Mouse (Mus musculus) hindbrain, embryonic 16.5 days (tissue): Measurements from ENCODE around the gene 5330417C22Rik. TPM values are rescaled to one million over a fixed set of nuclear protein-coding genes. Genes with fewer than 3 reads are reported as not detected.
A peak's percentile ranks its signal among the peaks of the same experiment; 100 is the strongest.
"Not testable (repeated sequence)": the region's sequence is repeated elsewhere in the genome, so short reads cannot be mapped to it uniquely, and the experiment has no call there.

Experiments used
- ATAC-seq: fragments of 200-750 bp; cut with Nextera tagmentation; 2 replicates; pipeline ENCODE4 v1.8.0; 2017; ENCODE audit warnings: moderate TSS enrichment, moderate library complexity
- H3K27ac ChIP-seq: fragments of 300-500 bp; sonication (generic); 2 replicates; pipeline ENCODE4 v1.5.1; 2014; ENCODE audit warnings: low read depth, mild to moderate bottlenecking, control low read depth, low read length, moderate library complexity
- H3K27me3 ChIP-seq: fragments of 300-500 bp; sonication (generic); replicated peaks from 2 replicates; pipeline ENCODE4 v1.6.1; 2014; ENCODE audit warnings: low read length; ENCODE audit not compliant: control insufficient read depth, insufficient read depth
- H3K36me3 ChIP-seq: fragments of 300-500 bp; sonication (generic); 2 replicates; pipeline ENCODE4 v1.6.1; 2014; ENCODE audit warnings: mild to moderate bottlenecking, low read length, moderate library complexity, mixed read lengths; ENCODE audit not compliant: control insufficient read depth, insufficient read depth
- H3K4me1 ChIP-seq: fragments of 300-500 bp; sonication (generic); 2 replicates; pipeline ENCODE4 v1.6.1; 2014; ENCODE audit warnings: low read depth, low read length; ENCODE audit not compliant: control insufficient read depth, insufficient read depth
- H3K4me2 ChIP-seq: fragments of 300-500 bp; sonication (generic); 2 replicates; pipeline ENCODE4 v1.6.1; 2014; ENCODE audit warnings: mild to moderate bottlenecking, low read length, control low read depth, moderate library complexity
- H3K4me3 ChIP-seq: fragments of 300-500 bp; sonication (generic); 2 replicates; pipeline ENCODE4 v1.5.1; 2014; ENCODE audit warnings: mild to moderate bottlenecking, low read length, control low read depth, moderate library complexity
- H3K9ac ChIP-seq: fragments of 300-500 bp; sonication (generic); 2 replicates; pipeline ENCODE4 v1.6.1; 2014; ENCODE audit warnings: low read depth, mild to moderate bottlenecking, control low read depth, low read length, moderate library complexity
- H3K9me3 ChIP-seq: fragments of 300-500 bp; sonication (generic); 2 replicates; pipeline ENCODE4 v1.6.1; 2014; ENCODE audit warnings: mild to moderate bottlenecking, low read length, moderate library complexity; ENCODE audit not compliant: control insufficient read depth
- WGBS: fragments of 180-500 bp; shearing (Covaris S2); extraction: QIAGEN DNeasy Blood & Tissue Kit; methylation state at CpG from one replicate; pipeline ENCODE4 v1.1.7; 2014; 5-methylcytosine and 5-hydroxymethylcytosine counted together
- polyA plus RNA-seq: library from polyadenylated mRNA; unstranded; fragments of >200 nt; fragmentation: Nextera tagmentation; extraction: Ambion mirVana; gene quantifications from 2 replicates; pipeline ENCODE4 v1.2.1, GENCODE M21; 2015

The 5330417C22Rik gene
- polyA plus RNA-seq, result 16.0 and 18.5 TPM in 2 replicates

- Histone ChIP-seq H3K9me3 (no peaks in the 10 kb centered on the region), H3K36me3 (no peaks in the 10 kb centered on the region), H3K27ac (peak within 1 kb of the TSS; percentile 77), H3K4me1 (peaks cover 8% of the 10 kb centered on the region; the same call in 1 of the 2 replicates), H3K9ac (peak within 1 kb of the TSS; percentile 67), H3K4me2 (peak within 1 kb of the TSS; percentile 67), H3K4me3 (peak within 1 kb of the TSS; percentile 45), H3K27me3 (peaks cover 2% of the 10 kb centered on the region; the same call in 1 of the 2 replicates)
- under 1% methylated on average over 34 of the region's 35 CpGs for WGBS
- peak; percentile 98 for ATAC-seq
Observed at GRCm38 (mm10) chr3:108536517-108537260, at the start of gene 5330417C22Rik. Gene 5330417C22Rik (minus strand): TSS chr3:108536536.

GRCm38 (mm10) chr3:108584580-108584979 lies 48.2 kb upstream of the 5330417C22Rik start:
- no peaks in the 10 kb centered on the region for H3K36me3 ChIP-seq
- ATAC-seq, result no peak
- no peak overlapping the region for H3K27ac ChIP-seq
- H3K4me1 ChIP-seq, result no peaks in the 10 kb centered on the region
- H3K9ac ChIP-seq, result no peak overlapping the region
- 76% methylated on average over 4 of the region's 4 CpGs for WGBS
- no peak overlapping the region for H3K4me2 ChIP-seq
- no peak overlapping the region for H3K4me3 ChIP-seq
- no peaks in the 10 kb centered on the region for H3K27me3 ChIP-seq
- H3K9me3 ChIP-seq, result no peaks in the 10 kb centered on the region

GRCm38 (mm10) chr3:108574018-108574417 lies 37.7 kb upstream of the 5330417C22Rik start:
- Histone ChIP-seq H3K4me2 (no peak overlapping the region), H3K4me1 (peaks cover 13% of the 10 kb centered on the region), H3K36me3 (0 out of 2 replicates have a peak, but pooled peaks cover 2% of the 10 kb centered on the region), H3K9me3 (no peaks in the 10 kb centered on the region), H3K9ac (no peak overlapping the region), H3K27me3 (no peaks in the 10 kb centered on the region), H3K4me3 (no peak overlapping the region), H3K27ac (no peak overlapping the region)
- no peak for ATAC-seq
- 92% methylated on average over 5 of the region's 5 CpGs for WGBS

DNA sequence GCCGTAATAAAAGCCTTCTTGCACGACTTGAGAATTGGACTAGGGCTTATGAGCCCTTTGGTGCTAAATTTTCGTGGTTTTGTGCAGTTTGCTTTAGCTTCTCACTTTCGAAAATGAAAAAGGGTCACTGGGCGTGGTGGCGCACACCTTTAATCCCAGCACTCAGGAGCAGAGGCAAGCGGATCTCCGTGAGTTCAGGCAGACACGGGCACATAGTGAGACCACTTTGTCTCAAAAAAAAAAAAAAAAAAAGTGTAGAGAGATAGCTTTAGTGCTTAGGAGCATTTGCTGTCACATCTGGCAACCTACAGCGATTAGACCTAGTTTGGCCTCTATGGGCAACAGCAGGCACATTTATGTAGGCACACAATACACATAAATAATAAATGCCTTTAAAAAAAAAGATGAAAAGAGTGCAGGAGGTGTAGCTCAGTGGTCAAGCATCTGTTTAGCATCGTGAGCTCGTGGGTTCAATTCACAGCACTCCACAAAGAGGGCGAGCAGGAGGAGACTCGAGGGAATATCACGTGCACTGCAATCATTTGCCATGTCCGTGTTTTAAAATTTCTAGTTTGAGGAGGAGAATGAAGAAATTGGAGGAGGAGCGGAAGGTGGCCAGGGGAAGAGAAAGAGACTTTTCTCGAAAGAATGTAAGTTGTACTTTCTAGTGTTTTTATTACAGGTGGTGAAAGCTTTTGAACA lies 36.1 kb upstream of the 5330417C22Rik start:
- peak overlapping the region; percentile 89 for H3K4me2 ChIP-seq
- no peak overlapping the region for H3K27ac ChIP-seq
- H3K9ac ChIP-seq, result peak overlapping the region; percentile 80
- peaks cover 13% of the 10 kb centered on the region for H3K4me1 ChIP-seq
- no peaks in the 10 kb centered on the region for H3K9me3 ChIP-seq
- ATAC-seq, result no peak
- no peaks in the 10 kb centered on the region for H3K36me3 ChIP-seq
- no peaks in the 10 kb centered on the region for H3K27me3 ChIP-seq
- WGBS, result 43% methylated on average over 18 of the region's 18 CpGs
- H3K4me3 ChIP-seq, result peak overlapping the region; percentile 74

GRCm38 (mm10) chr3:108571443-108572294 lies 35.3 kb upstream of the 5330417C22Rik start, which contains the start of gene Taf13:
Gene Taf13 (plus strand): TSS chr3:108571698.
- Histone ChIP-seq H3K36me3 (no peaks in the 10 kb centered on the region), H3K27ac (peak within 1 kb of the TSS; percentile 85), H3K9ac (peak within 1 kb of the TSS; percentile 80), H3K9me3 (no peaks in the 10 kb centered on the region), H3K4me2 (peak within 1 kb of the TSS; percentile 89), H3K27me3 (no peaks in the 10 kb centered on the region), H3K4me3 (peak within 1 kb of the TSS; percentile 74), H3K4me1 (peaks cover 13% of the 10 kb centered on the region)
- peak; percentile 98 for ATAC-seq
- 2% methylated on average over 42 of the region's 42 CpGs for WGBS

DNA sequence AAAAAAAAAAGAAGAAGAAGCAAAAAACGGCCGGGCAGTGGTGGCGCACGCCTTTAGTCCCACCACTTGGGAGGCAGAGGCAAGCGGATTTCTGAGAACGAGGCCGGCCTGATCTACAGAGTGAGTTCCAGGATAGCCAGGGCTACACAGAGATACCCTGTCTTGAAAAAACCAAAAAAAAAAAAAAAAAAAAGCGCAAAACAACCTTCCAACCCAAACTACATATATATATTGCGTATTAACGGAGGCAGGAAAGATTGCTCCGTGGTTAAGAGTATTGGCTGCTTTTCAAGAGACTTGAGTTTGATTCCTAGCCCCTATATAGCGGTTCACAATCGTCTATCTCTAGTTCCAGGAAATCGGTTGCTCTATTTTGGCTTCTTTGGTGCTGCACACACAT lies 34.5 kb upstream of the 5330417C22Rik start:
- 85% methylated on average over 14 of the region's 14 CpGs for WGBS
- no peaks in the 10 kb centered on the region for H3K27me3 ChIP-seq
- peaks cover 13% of the 10 kb centered on the region for H3K4me1 ChIP-seq
- H3K27ac ChIP-seq, result no peak overlapping the region
- H3K9me3 ChIP-seq, result no peaks in the 10 kb centered on the region
- no peaks in the 10 kb centered on the region for H3K36me3 ChIP-seq
- no peak overlapping the region for H3K9ac ChIP-seq
- no peak overlapping the region for H3K4me3 ChIP-seq
- peak overlapping the region; percentile 89 for H3K4me2 ChIP-seq
- no peak for ATAC-seq

- not testable (repeated sequence) for H3K27ac ChIP-seq, H3K4me2 ChIP-seq, H3K9me3 ChIP-seq, ATAC-seq, H3K9ac ChIP-seq, H3K4me3 ChIP-seq, H3K27me3 ChIP-seq, H3K36me3 ChIP-seq
- 61% methylated on average over 3 of the region's 3 CpGs for WGBS
- H3K4me1 ChIP-seq, result peaks cover 13% of the 10 kb centered on the region
Observed at GRCm38 (mm10) chr3:108569636-108570035, 33.3 kb upstream of the 5330417C22Rik start.

DNA sequence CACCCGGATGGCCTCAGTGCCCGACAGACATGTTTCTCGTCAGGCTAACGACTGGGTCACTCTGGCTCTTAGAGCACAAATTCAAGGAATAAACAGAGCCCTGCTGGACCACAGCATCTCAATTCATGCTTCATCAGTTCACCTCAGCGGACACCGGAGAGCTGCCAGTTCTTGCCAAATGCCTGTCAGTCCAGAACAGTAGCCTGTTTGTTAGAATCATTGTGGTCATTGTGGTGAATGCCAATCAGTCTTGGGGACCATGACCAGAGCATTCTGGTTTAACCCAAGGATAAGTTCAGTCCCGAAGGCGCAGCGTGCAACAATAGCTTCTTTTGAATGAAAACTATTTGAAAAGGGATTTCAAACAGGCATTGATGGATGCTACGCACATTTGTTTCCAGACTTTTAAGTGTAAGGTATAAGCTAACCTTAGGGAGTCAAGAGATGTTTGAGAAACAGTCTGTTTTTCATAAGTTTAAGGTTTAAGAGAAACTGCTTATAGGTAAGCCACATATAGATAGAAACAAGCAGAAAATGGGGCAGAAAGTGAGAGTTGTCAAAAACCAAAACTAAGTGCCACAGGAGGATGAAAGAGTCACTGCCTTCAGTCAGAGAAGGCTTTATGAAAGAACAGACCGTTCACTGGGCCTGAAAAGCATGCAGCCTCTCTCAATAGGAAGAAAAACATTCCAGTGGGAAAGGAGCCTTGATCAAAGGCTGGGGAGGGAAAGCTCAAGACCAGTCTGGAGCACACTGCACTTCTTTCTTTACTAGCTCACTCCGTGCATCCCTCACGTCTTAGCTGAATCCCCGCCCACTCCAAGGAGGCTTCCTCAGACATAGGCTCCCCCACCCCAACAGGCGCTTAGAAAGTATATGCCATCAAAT lies 31.9 kb upstream of the 5330417C22Rik start:
- ATAC-seq, result no peak
- Histone ChIP-seq H3K9ac (no peak overlapping the region), H3K4me3 (no peak overlapping the region), H3K36me3 (no peaks in the 10 kb centered on the region), H3K4me2 (no peak overlapping the region), H3K27ac (peak overlapping the region; percentile 37), H3K4me1 (peaks cover 10% of the 10 kb centered on the region), H3K27me3 (no peaks in the 10 kb centered on the region), H3K9me3 (no peaks in the 10 kb centered on the region)
- 11% methylated on average over 15 of the region's 15 CpGs for WGBS
